Mouse (Mus musculus): ENCODE data around the gene Zdhhc22.

The Zdhhc22 gene

GRCm38 (mm10) chr12:86994776-86995175 is 4.5 kb upstream of the Zdhhc22 start:
- DNase-seq (ENCODE audit: low read depth): no peak

GRCm38 (mm10) chr12:86994166-86994565 is 3.9 kb upstream of the Zdhhc22 start:
- DNase-seq (ENCODE audit: low read depth): no peak

GRCm38 (mm10) chr12:86990755-86991110 is 503 bp upstream of the Zdhhc22 start:
- no peak for DNase-seq (ENCODE audit: low read depth)

GRCm38 (mm10) chr12:86989378-86989777 is 852 bp downstream of the Zdhhc22 start:
- no peak for DNase-seq (ENCODE audit: low read depth)

GRCm38 (mm10) chr12:86988227-86988626 is 2.0 kb downstream of the Zdhhc22 start:
- DNase-seq (ENCODE audit: low read depth): no peak

- no peak for DNase-seq (ENCODE audit: low read depth)
Observed at GRCm38 (mm10) chr12:86986562-86986961, 3.7 kb downstream of the Zdhhc22 start.

- DNase-seq (ENCODE audit: low read depth): peak; percentile 49
Observed at GRCm38 (mm10) chr12:86984194-86984555, 6.1 kb downstream of the Zdhhc22 start.

- DNase-seq (ENCODE audit: low read depth): peak; percentile 64
Observed at GRCm38 (mm10) chr12:86983470-86984193, 6.6 kb downstream of the Zdhhc22 start.

GRCm38 (mm10) chr12:86981180-86981579 is 9.1 kb downstream of the Zdhhc22 start:
- no peak for DNase-seq (ENCODE audit: low read depth)

GRCm38 (mm10) chr12:86977833-86978232 is 12.4 kb downstream of the Zdhhc22 start:
- DNase-seq (ENCODE audit: low read depth): no peak

GRCm38 (mm10) chr12:86976511-86977168 is 13.6 kb downstream of the Zdhhc22 start:
- DNase-seq (ENCODE audit: low read depth): no peak

GRCm38 (mm10) chr12:86975761-86976160 is 14.5 kb downstream of the Zdhhc22 start:
- DNase-seq (ENCODE audit: low read depth): no peak

GRCm38 (mm10) chr12:86974387-86975288 is 15.6 kb downstream of the Zdhhc22 start:
- no peak for DNase-seq (ENCODE audit: low read depth)

GRCm38 (mm10) chr12:86973706-86974105 is 16.5 kb downstream of the Zdhhc22 start:
- DNase-seq (ENCODE audit: low read depth): no peak

GRCm38 (mm10) chr12:86973216-86973615 is 17.0 kb downstream of the Zdhhc22 start:
- no peak for DNase-seq (ENCODE audit: low read depth)

- no peak for DNase-seq (ENCODE audit: low read depth)
Observed at GRCm38 (mm10) chr12:86971089-86971488, 19.1 kb downstream of the Zdhhc22 start.

- DNase-seq (ENCODE audit: low read depth): no peak
Observed at GRCm38 (mm10) chr12:86969220-86969601, 21.0 kb downstream of the Zdhhc22 start.

- no peak for DNase-seq (ENCODE audit: low read depth)
Observed at GRCm38 (mm10) chr12:86968468-86969219, 21.6 kb downstream of the Zdhhc22 start.

GRCm38 (mm10) chr12:86965237-86965799 is 24.9 kb downstream of the Zdhhc22 start:
- DNase-seq (ENCODE audit: low read depth): no peak

- no peak for DNase-seq (ENCODE audit: low read depth)
Observed at GRCm38 (mm10) chr12:86964278-86965057, 25.8 kb downstream of the Zdhhc22 start.

All from c-Kit-positive CD71-negative TER-119-negative erythroid progenitor cells, embryonic 14.5 days (primary cell).